Mouse (Mus musculus) kidney, embryonic 16.5 days (tissue): ENCODE results near the gene Soga1. TPM values are rescaled to one million over a fixed set of nuclear protein-coding genes. Genes with fewer than 3 reads are reported as not detected.

Experiments used
- ATAC-seq: fragments of 200-750 bp; cut with Nextera tagmentation; 2 replicates; pipeline ENCODE4 v1.8.0; 2017; ENCODE audit warnings: moderate TSS enrichment; ENCODE audit not compliant: low FRiP score, low TSS enrichment
- H3K27ac ChIP-seq: fragments of 300-500 bp; sonication (generic); 2 replicates; pipeline ENCODE4 v1.5.1; 2014; ENCODE audit warnings: low read length
- H3K27me3 ChIP-seq: fragments of 300-500 bp; sonication (generic); 2 replicates; pipeline ENCODE4 v1.6.1; 2014; ENCODE audit warnings: low read length, control low read depth, mixed read lengths; ENCODE audit not compliant: insufficient read depth
- H3K36me3 ChIP-seq: fragments of 300-500 bp; sonication (generic); 2 replicates; pipeline ENCODE4 v1.6.1; 2014; ENCODE audit warnings: low read length, control low read depth, mixed read lengths; ENCODE audit not compliant: insufficient read depth
- H3K4me1 ChIP-seq: fragments of 300-500 bp; sonication (generic); 2 replicates; pipeline ENCODE4 v1.6.1; 2014; ENCODE audit warnings: low read length, control low read depth, mixed read lengths; ENCODE audit not compliant: insufficient read depth
- H3K4me2 ChIP-seq: fragments of 300-500 bp; sonication (generic); replicated peaks from 2 replicates; pipeline ENCODE4 v1.6.1; 2014; ENCODE audit warnings: low read depth, low read length
- H3K4me3 ChIP-seq: fragments of 300-500 bp; sonication (generic); 2 replicates; pipeline ENCODE4 v1.5.1; 2014; ENCODE audit warnings: mild to moderate bottlenecking, low read length
- H3K9ac ChIP-seq: fragments of 300-500 bp; sonication (generic); replicated peaks from 2 replicates; pipeline ENCODE4 v1.6.1; 2014; ENCODE audit warnings: low read length
- H3K9me3 ChIP-seq: fragments of 300-500 bp; sonication (generic); 2 replicates; pipeline ENCODE4 v1.6.1; 2016; ENCODE audit warnings: low read length, control low read depth
- WGBS: fragments of 180-500 bp; shearing (Covaris S2); extraction: QIAGEN DNeasy Blood & Tissue Kit; methylation state at CpG from one replicate; pipeline ENCODE4 v1.1.7; 2014; 5-methylcytosine and 5-hydroxymethylcytosine counted together
- polyA plus RNA-seq: library from polyadenylated mRNA; unstranded; fragments of >200 nt; fragmentation: Nextera tagmentation; extraction: Ambion mirVana; gene quantifications from 2 replicates; pipeline ENCODE4 v1.2.1, GENCODE M21; 2015

Gene Soga1
- polyA plus RNA-seq, 1 experiment from 2014 or later = 2.5 TPM

DNA sequence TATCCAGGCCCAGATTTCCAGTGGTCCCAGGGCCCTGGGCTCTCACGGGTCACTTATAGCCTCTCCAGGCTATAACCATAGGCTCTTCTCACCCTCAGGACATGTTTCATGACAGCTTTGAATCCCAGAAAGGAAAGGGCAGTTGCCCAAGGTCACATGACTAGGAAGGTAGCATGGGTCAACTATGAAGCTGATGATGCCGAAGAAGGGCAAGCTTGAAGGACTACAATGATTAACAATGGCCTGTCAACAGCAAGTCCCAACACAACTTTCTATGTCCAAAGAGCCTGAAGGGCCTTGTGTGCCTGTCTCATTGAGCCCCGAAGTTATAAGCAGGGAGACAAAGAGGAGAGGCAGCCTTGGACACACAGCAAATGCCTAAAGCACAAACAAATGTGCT is 21.9 kb downstream of the Soga1 start:
- ATAC-seq = no peak
- H3K4me2 ChIP-seq = no peak overlapping the region
- H3K4me3 ChIP-seq = no peak overlapping the region
- peaks cover 37% of the 10 kb centered on the region for H3K36me3 ChIP-seq
- H3K27me3 ChIP-seq = no peaks in the 10 kb centered on the region
- no peaks in the 10 kb centered on the region for H3K9me3 ChIP-seq
- H3K27ac ChIP-seq = no peak overlapping the region
- 90% methylated on average over 3 of the region's 3 CpGs for WGBS
- H3K9ac ChIP-seq = no peak overlapping the region
- peaks cover 33% of the 10 kb centered on the region for H3K4me1 ChIP-seq

DNA sequence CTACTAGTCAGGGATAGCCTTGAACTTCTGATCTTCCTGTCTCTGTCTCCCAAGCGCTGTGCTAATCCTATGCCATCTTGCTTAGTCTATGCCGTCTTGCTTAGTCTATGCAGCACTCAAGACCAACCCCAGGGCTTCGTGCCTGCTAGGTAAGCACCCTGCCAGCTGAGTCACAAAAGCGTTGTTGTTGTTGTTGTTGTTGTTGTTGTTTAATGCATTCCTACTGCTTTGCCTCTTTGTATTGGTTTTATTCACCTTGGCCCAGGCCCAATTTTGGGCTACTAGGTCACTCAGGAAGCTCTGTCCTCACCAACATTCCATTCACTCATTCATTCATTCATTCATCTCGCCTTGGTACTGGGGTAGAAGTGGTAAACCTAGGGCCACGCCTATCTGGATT is 23.3 kb downstream of the Soga1 start:
- Histone ChIP-seq H3K27ac (no peak overlapping the region), H3K27me3 (no peaks in the 10 kb centered on the region), H3K9ac (no peak overlapping the region), H3K9me3 (no peaks in the 10 kb centered on the region), H3K36me3 (peaks cover 41% of the 10 kb centered on the region), H3K4me3 (no peak overlapping the region), H3K4me2 (no peak overlapping the region), H3K4me1 (peaks cover 33% of the 10 kb centered on the region)
- WGBS = 90% methylated on average over 6 of the region's 6 CpGs
- no peak for ATAC-seq

DNA sequence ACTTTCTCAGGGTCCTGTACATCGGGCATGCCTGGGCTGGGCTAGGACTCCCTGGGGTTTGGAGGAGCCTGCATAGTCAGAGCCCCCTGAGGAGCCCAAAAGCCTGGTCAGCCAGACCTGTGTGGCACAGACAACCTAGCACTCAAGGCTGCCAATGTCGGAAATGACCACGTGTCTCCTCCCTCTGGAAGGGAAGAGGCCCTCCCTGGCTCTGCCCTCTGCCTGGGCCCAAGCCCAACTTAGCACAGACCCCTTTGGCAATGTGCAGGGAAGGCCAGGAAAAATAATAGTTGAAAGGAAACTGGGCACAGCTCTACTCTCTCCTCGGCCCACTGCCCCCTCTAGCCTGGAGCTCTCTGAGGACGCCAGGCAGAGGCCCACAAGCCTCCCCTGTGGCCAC is 24.2 kb downstream of the Soga1 start:
- Histone ChIP-seq H3K4me3 (no peak overlapping the region), H3K27ac (no peak overlapping the region; the same call in 1 of the 2 replicates), H3K9ac (no peak overlapping the region), H3K4me2 (no peak overlapping the region), H3K9me3 (no peaks in the 10 kb centered on the region), H3K36me3 (peaks cover 37% of the 10 kb centered on the region), H3K4me1 (peaks cover 32% of the 10 kb centered on the region), H3K27me3 (no peaks in the 10 kb centered on the region)
- 73% methylated on average over 5 of the region's 5 CpGs for WGBS
- ATAC-seq = no peak

DNA sequence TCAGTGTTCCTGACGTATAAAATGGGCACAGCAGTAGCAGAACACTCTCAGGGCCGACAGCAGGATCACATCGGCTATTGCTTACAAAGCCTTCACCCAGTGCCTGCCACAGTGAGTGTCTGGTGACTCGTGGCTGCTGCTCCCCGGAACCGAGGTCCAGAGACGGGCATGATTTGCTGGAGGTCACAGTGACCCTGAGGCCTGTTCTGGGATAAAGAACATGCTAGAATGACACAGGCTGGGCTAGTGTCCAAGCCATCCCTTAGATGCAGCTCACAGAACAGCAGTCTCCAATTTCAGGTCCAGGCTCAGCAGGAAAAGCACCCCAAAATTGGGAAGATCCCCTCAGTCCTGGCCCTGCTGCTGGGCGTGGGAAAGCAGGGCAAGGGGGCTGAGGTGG is 24.8 kb downstream of the Soga1 start:
- ATAC-seq = no peak
- peaks cover 26% of the 10 kb centered on the region for H3K4me1 ChIP-seq
- no peak overlapping the region for H3K4me2 ChIP-seq
- 70% methylated on average over 8 of the region's 8 CpGs for WGBS
- H3K27me3 ChIP-seq = no peaks in the 10 kb centered on the region
- H3K27ac ChIP-seq = no peak overlapping the region; the same call in 1 of the 2 replicates
- H3K9ac ChIP-seq = no peak overlapping the region
- peaks cover 38% of the 10 kb centered on the region for H3K36me3 ChIP-seq
- no peaks in the 10 kb centered on the region for H3K9me3 ChIP-seq
- H3K4me3 ChIP-seq = no peak overlapping the region

DNA sequence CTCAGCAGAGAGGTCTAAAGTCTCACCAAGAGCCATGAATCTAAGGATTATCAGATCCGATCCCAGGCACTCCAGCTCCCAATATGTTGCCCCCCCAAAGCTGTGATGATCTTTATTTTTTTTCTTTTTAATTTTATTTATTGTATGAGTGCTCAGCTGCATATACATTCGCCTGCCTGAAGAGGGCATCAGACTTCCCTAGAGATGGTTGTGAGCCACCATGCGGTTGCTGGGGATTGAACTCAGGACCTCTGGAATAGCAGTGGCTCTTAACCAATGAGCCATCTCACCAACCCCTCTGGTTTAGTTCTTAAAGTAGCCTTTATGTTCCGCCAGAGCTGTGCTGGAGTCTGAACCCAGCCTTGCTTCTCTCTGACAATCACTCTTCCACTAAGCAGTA is 25.3 kb downstream of the Soga1 start:
- Histone ChIP-seq H3K27ac (no peak overlapping the region), H3K9me3 (no peaks in the 10 kb centered on the region), H3K4me3 (no peak overlapping the region), H3K4me2 (no peak overlapping the region), H3K4me1 (peaks cover 21% of the 10 kb centered on the region), H3K9ac (no peak overlapping the region), H3K27me3 (no peaks in the 10 kb centered on the region), H3K36me3 (peaks cover 41% of the 10 kb centered on the region)
- no peak for ATAC-seq
- WGBS = 78% methylated on average over 4 of the region's 4 CpGs

DNA sequence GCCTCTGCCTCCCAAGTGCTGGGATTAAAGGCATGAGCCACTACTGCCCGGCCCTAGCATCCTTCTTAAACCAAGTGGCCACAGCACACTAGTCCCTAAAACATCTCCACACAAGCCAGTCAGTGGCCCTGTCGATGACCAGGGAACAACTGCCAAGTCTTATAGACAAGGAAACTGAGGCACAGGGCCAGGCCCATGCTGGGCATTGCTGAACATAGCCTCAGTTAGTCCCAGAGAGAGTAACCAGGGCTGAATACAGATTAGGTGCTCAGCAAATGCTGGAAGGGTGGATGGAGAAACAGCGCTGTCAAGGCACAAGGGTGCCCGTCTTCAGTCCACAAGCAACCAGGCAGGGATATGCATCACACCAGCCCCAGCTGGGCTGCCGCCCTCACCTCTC is 25.9 kb downstream of the Soga1 start:
- no peak overlapping the region for H3K9ac ChIP-seq
- H3K9me3 ChIP-seq = no peaks in the 10 kb centered on the region
- peaks cover 15% of the 10 kb centered on the region for H3K4me1 ChIP-seq
- 94% methylated on average over 5 of the region's 5 CpGs for WGBS
- ATAC-seq = no peak
- H3K4me2 ChIP-seq = no peak overlapping the region
- no peak overlapping the region for H3K27ac ChIP-seq
- peaks cover 46% of the 10 kb centered on the region for H3K36me3 ChIP-seq
- H3K4me3 ChIP-seq = no peak overlapping the region
- H3K27me3 ChIP-seq = no peaks in the 10 kb centered on the region

DNA sequence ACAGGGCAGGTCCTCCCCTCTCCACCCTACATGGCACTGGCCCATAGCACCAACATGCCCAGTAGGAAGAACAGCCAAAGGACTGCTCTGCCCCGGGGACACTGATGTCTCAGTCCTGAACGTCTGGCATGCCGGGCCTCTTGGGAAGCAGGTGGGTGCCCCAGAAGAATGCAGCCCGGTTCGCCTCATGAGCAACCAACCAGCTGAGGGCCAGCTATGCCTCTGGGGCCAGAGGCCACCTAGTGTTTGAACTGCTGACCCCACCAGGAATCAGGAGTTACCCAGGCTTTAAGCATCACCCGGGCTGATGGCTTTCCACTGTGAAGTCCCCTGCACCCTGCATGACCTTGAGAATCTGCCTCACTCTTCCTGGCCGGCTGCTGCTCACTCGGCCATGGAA is 26.6 kb downstream of the Soga1 start:
- Histone ChIP-seq H3K9me3 (no peaks in the 10 kb centered on the region), H3K4me1 (peaks cover 8% of the 10 kb centered on the region), H3K36me3 (peaks cover 47% of the 10 kb centered on the region), H3K27ac (no peak overlapping the region), H3K4me2 (no peak overlapping the region), H3K4me3 (no peak overlapping the region), H3K9ac (no peak overlapping the region), H3K27me3 (no peaks in the 10 kb centered on the region)
- 59% methylated on average over 8 of the region's 8 CpGs for WGBS
- no peak for ATAC-seq

DNA sequence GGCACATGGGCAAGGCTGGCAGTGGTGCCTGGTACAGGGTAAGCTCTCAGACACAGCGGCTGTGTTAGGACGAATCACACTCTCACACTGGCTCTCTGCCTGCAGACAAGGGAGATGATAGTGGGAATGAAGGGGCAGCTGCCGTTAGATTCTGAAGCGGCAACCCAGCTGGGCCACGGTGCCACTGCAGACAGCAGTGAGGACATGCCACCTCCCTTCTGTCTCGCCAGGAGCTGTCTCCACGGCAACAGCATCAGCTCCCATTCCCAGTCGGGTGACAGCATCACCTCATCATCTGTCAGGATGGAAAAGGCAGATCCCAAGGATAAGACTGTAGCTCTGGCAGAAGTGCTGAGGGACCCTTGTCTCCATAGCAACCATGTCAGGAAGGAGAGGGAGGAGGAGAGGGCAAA is 29.2 kb downstream of the Soga1 start:
- no peak for ATAC-seq
- H3K4me1 ChIP-seq = peaks cover 7% of the 10 kb centered on the region
- H3K36me3 ChIP-seq = peaks cover 59% of the 10 kb centered on the region
- H3K9ac ChIP-seq = no peak overlapping the region
- no peak overlapping the region for H3K4me2 ChIP-seq
- H3K4me3 ChIP-seq = no peak overlapping the region
- 70% methylated on average over 8 of the region's 8 CpGs for WGBS
- no peaks in the 10 kb centered on the region for H3K27me3 ChIP-seq
- H3K27ac ChIP-seq = no peak overlapping the region
- H3K9me3 ChIP-seq = no peaks in the 10 kb centered on the region; the same call in 1 of the 2 replicates

DNA sequence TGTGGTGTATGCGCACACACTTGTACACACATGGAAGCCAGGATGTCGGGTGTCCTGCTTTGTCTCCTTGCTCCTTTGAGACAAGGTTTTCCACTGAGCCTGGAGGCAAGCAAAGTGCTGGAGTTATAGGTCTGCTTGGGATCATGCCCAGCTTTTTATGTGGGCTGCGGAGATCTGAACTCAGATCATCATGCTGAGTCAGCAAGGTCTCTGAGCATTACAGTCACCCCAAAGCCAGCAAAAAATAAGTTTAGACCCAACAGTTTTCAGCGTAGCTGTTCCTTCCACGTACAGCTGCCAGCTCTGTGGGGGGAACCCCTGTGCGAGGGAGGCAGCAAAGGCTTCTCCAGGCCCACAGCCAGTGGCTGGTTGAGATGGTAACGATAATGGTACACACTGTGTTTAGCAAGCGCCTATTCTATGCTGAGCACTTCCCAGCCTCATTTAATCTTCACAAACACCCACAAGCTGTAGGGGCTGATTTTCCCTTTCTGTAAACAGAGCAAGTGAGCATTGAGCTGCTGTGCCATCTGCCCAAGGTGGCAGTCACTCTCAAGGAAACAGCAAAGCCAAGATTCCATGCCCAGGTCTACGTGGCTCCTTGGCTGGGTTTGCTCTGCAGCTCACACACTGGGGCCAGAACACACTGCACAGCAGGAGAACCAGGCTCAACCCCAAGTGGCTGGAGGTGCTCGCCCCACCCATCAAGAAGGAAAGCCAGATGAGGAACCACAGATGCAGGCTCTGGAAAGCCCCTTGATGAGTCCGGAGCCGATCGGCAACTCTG is 30.5 kb downstream of the Soga1 start:
- WGBS = 91% methylated on average over 13 of the region's 13 CpGs
- H3K27ac ChIP-seq = no peak overlapping the region
- ATAC-seq = no peak
- no peaks in the 10 kb centered on the region for H3K27me3 ChIP-seq
- H3K9ac ChIP-seq = no peak overlapping the region
- no peak overlapping the region for H3K4me2 ChIP-seq
- H3K4me3 ChIP-seq = no peak overlapping the region
- H3K9me3 ChIP-seq = no peaks in the 10 kb centered on the region; the same call in 1 of the 2 replicates
- peaks cover 7% of the 10 kb centered on the region for H3K4me1 ChIP-seq
- H3K36me3 ChIP-seq = peaks cover 61% of the 10 kb centered on the region

DNA sequence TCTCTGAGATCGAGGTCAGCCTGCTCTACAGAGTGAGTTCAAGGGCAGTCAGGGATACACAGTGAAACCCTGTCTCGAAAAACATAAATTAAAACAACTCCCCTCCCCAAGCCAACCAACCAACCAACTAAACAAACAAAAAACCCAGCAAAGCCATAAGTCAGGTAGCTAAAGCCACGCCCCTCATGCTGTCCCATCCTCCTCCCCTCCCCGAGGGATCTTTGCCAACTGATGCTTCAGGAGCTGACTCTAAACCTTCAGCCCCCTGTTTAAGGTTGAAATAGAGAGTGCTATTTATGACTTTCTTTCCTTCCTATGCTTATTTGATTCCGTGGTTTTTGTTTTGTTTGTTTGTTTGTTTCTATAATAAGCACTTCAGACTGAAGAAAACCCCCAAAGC is 32.1 kb downstream of the Soga1 start:
- WGBS = 85% methylated on average over 5 of the region's 5 CpGs
- Histone ChIP-seq H3K9me3 (no peaks in the 10 kb centered on the region; the same call in 1 of the 2 replicates), H3K27ac (no peak overlapping the region), H3K36me3 (peaks cover 47% of the 10 kb centered on the region), H3K9ac (no peak overlapping the region), H3K4me2 (no peak overlapping the region), H3K27me3 (no peaks in the 10 kb centered on the region), H3K4me3 (no peak overlapping the region), H3K4me1 (no peaks in the 10 kb centered on the region)
- no peak for ATAC-seq
